Mouse (Mus musculus) mesoderm, embryonic 11.5 days (tissue): ENCODE data around the gene Ano1.
A peak's percentile ranks its signal among the peaks of the same experiment; 100 is the strongest.

ENCODE experiments used
- DNase-seq: peaks from one replicate; pipeline ENCODE4 v3.0.0-alpha.2; 2012; ENCODE audit warnings: low read depth, low spot score

Gene Ano1

GRCm38 (mm10) chr7:144768845-144769244 is 17.1 kb upstream of the Ano1 start:
- DNase-seq: no peak

GRCm38 (mm10) chr7:144764537-144765282 is 12.9 kb upstream of the Ano1 start:
- DNase-seq: no peak

DNA sequence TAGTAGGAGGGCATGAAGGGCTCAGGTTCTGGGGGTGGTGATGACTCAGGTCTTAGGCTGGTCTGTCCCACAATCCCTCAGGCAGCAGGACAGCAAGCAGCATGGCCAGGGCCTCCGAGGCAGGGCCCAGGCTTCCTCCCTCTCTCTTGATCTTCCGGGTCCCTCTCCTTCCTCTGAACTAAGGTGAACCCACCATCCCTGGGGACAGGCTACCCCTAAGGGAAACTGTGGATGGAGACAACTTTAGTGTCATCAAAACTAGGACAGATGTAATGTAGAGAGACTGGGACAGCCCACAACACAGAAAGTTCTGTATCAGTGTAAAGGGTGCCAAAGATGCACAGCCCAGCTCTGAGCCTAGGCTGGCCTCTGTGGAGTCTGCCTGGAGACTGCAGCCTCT is 12.2 kb upstream of the Ano1 start:
- DNase-seq: no peak

GRCm38 (mm10) chr7:144762496-144763235 is 10.9 kb upstream of the Ano1 start:
- DNase-seq: no peak

- DNase-seq: no peak
These were observed 8.5 kb upstream of the Ano1 start for GRCm38 (mm10) chr7:144760228-144760627.

GRCm38 (mm10) chr7:144759455-144759854 is 7.7 kb upstream of the Ano1 start:
- DNase-seq: no peak

DNA sequence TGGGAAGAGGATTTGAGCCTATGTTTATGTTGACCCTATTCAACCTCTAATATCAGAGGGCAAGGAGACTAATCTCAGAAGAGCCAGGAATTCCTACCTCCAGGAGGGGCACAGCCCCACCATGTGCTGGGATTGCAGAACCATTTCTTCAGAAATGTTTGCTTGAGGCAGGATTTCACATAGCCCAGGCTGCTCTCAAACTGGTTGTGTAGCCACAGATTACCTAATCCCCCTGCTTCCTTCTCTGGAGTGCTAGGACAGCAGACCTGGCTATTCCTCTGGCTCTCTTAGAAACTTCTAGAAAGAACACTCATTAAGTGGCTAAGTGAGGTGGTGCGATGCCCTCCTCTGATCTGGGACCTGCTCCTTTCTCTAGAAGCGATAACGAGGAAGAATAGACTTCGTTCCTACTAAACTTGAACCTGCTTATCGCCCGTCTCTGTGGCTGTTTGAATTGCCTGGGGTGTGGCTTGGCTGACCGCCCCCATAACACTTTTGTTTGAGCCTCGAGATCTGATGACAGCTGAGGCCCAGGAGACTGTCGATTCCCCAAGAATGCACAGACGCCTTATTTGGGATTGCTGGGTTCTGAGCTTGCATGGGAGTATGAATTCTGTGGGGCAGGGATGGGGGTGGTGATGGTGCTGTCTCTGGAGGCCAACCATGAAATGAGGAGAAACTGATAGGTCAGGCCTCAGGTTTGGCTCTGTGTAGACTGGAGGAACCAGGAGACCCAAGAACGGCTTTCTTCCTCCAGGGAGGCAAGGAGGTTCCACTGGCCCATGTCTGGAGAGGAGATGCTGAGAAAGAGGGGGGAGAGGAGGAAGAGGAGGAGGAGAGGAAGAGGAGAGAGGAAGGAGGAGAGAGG is 4.0 kb upstream of the Ano1 start:
- no peak for DNase-seq

DNA sequence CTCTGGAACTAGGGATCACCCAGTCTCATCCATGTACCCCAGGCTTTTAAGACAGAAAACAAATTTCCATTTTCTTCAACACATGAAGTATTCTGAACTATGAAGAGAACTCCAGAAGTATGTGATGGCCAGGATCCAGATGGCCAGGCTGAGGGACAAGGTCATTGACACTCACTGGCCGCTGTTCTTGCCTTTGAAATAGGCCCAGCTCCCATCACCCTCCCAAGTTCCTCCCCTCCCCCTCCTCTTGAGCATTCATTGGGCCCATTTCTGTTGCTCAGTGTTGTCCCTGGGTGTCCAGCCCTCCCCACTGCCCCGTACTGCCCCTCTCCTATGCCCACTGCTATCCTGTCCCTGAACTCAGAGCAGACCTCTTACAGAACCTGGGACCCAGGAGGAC is 2.9 kb upstream of the Ano1 start:
- no peak for DNase-seq

- DNase-seq: no peak
These were observed 1.9 kb upstream of the Ano1 start for GRCm38 (mm10) chr7:144753657-144754031.

GRCm38 (mm10) chr7:144752919-144753656 is 1.3 kb upstream of the Ano1 start:
- DNase-seq: no peak

DNA sequence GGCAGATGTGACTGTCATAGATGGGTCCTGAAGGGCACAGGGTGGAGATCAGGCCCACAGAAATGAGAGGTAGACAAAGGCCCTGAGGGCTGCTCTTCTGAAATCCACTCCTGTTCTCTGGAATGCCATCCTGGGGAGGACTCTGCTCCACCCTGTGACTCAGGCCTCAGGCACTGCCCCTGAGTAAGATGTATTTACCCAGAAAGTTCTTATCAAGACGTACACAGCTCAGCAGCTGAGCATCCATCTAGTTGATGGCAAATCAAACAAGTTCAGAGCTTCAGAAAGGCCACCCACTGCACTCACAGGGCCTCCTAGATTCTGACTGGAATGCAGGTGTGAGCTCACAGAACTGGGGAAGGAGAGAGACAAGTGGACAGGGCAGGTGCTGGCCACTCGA is 4.0 kb downstream of the Ano1 start:
- no peak for DNase-seq

- DNase-seq: no peak
These were observed 5.3 kb downstream of the Ano1 start for GRCm38 (mm10) chr7:144746466-144746865.

DNA sequence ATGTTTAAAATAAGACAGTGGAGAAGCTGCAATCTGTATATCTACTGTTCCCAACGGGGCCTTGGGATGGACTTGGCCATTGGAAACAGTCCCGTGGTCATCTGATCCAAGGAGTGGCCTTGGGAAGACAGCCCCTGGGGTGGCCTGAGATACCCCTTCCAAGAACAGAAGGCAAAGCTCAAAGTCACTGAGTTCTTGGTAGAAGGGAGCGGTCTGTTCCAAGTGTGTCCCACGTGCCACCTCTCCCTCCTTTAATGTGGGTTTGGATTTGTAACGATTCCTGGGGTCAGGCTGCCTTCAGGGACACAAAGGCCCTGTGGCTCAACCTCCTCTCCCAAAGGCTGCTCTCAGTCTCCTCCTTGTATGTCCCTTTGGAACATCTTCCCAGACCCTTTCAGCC is 7.9 kb downstream of the Ano1 start:
- DNase-seq: no peak

DNA sequence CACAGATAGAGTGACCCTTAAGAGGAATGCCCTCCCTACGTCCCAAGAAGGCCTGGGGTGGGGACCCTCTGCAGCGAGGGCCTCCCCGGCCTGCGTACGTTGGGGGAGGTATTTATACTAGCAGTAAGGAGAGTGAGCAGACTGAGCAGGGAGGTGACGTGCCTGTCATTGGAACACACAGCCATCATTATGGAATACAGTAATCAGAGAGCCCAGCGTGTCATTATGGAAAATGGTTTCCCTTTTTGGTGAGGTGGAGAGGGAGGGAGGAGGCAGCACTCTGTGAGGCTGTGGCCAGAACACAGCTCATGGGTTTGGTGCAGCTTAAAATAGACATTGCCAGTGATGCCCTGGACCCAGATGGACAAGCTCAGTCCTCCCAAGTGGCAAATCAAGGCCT is 11.1 kb downstream of the Ano1 start:
- no peak for DNase-seq

DNA sequence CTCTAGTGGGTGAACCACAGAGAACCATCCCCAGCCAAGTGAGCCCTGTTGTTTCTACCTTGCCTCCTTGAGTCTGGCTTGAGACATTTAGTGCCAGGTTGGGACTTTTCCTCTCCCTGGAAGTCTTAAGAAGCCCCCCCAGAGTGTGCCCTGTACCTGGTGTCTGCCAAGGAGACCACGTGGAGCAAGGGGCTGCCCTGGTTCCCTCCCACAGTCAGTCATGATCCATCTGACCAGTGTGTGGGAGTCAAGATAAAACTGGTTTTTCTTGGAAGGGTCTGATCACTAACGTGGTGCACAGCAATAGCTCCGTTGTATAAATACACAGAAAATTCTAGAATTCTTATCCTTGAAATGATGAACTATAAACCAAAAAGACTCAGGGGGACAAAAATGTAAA is 12.0 kb downstream of the Ano1 start:
- no peak for DNase-seq

DNA sequence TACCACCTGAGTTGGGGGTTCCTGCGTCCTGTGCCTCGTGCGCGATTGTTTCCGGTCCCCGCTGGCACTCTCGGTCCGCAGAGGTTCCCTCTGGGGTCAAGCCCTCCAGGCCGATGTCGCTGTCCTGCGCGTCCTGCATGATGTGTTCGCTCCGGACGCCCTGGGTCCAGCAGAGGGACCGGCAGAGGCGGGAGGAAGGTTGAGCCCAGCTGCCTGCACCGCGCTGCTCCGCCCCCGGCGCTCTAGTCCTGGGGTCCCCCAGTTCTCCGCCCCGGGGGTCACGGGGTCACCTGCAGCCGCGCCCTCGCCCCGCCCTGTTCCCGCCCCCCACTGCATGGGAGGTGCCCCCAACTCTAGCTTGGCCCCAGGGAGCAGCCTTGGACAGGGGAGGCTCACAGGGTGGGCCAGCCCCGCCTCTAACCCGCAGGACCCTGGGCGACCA is 13.4 kb downstream of the Ano1 start:
- peak; percentile 30 for DNase-seq

GRCm38 (mm10) chr7:144731897-144732291 is 19.9 kb downstream of the Ano1 start:
- no peak for DNase-seq

DNA sequence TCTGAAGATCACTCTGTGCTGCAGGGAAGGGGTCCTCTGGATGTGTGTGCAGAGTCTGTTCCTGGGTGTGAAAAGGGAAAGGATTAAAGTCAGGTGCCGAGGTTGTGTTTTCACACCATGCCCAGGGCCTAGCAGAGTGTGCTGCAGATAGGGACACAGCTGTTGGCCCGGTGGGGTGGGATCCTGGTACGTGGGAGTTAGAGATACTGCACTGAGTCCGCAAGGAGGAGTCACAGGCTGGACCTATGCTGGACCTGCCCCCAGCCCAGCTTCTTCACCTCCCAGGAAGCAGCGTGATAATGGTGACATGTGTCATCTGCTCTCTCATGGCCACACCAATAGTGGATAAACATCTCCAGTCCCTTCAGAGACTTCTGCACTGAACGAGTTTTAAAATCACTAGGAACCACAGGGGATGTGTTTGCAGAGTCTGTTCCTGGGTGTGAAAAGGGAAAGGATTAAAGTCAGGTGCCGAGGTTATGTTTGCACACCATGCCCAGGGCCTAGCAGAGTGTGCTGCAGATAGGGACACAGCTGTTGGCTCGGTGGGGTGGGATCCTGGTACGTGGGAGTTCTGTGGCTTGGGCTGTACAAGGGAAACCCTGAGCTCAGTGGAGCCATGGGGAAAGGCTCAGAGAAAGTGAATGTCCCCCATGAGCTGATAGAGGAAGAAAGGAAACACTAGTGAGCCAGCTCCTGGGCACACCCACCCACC is 20.4 kb downstream of the Ano1 start:
- DNase-seq: no peak

DNA sequence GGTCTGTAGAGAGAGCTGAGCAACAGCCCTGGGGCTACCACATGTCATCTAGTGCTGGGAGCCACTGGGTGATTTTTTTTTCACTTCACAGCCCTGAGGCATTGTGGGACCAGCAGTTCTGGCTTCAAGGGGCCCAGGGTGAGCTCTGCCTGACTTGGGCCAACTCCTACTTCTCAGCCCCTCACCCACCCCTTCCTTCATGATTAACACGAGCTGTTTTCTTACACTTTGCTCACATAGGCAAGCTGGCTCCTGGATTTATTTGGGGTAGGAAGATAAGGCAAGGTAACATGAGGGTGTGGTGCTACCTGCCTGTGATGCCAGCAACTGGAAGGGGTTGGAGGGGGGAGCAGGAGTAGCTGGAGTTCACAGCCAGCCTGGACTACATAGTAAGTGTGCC is 27.5 kb downstream of the Ano1 start:
- no peak for DNase-seq

- no peak for DNase-seq
These were observed 31.8 kb downstream of the Ano1 start for GRCm38 (mm10) chr7:144719956-144720355.

- DNase-seq: no peak
These were observed 34.0 kb downstream of the Ano1 start for GRCm38 (mm10) chr7:144717736-144718135.
